Comparison of ENCODE assay signal across 15 mouse cellular contexts in the genomic region with DNA sequence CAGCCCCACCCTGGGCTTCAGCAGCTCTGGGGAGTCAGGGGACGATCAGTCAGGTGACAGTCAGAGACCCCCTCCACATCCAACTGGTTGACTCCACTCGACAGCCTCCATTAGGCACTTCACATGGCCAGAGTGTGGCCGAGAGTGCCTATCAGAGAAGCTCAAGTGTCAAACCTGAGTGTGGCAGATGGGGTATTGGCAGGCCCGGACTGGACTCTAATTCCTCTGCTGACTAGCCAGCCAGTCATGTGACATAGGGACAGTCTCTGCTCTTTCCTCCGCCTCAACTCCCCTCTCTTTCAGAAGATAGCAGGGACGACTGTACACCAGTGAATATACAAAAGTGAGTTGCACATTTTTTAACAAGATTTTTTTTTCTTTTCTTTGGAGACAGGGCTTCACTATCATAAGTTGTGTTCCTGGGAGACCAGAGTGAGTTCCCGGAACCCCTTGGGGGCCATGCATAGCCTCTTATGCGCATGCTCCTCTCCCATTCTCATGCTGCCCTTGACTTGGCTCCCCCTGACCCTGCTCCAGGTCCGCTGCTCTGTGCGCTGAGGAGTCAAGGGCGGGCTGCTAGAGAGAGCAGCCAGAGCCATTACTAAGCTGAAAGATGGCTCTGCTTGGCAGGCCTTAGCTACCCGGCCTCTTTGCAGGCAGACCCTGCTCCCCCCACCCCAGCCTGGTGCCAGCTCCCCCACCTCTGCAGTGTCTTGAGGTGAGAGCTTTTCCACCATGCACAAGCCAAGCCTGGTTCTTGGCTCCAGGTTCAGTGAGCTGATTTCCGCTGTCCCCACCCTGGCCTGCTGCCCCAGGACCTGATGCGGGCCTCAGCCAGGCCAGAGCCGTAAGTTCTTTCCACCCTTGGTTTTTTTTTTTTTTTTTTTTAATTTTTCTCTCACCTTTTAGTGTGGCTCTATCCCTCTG. TPM values are rescaled to one million over a fixed set of nuclear protein-coding genes. Genes with fewer than 3 reads are reported as not detected.
"Had no signal": no experiment of that assay in that cellular context is flagged by ENCODE, and none has a peak within 500 bp of the region (broad histone marks: within the 10 kb centered on the region; RNA-seq: fewer than 3 reads in every experiment).

No protein-coding gene starts in this region.

- H3K9ac ChIP-seq: liver, embryonic 13.5 days; liver, postnatal 0 days; lung, embryonic 15.5 days; midbrain, embryonic 12.5 days; neural tube, embryonic 13.5 days had no signal

- H3K36me3 ChIP-seq: liver, embryonic 13.5 days; lung, embryonic 15.5 days; midbrain, embryonic 12.5 days; neural tube, embryonic 13.5 days had no signal

- H3K27me3 ChIP-seq: lung, embryonic 15.5 days had no signal

- H3K27ac ChIP-seq: kidney, postnatal 0 days; liver, embryonic 13.5 days; lung, embryonic 15.5 days; midbrain, embryonic 12.5 days; neural tube, embryonic 13.5 days had no signal

- DNase-seq: kidney, postnatal 36 days; layer of hippocampus, adult 9-11 months; layer of hippocampus, postnatal 36 days; liver; liver, embryonic 13.5 days; liver, postnatal 0 days; lung, postnatal 14 days; retina, postnatal 1 day; thymus, postnatal 36 days had no signal

- H3K4me3 ChIP-seq: liver, embryonic 13.5 days; lung, embryonic 15.5 days; midbrain, embryonic 12.5 days; neural tube, embryonic 13.5 days had no signal

- ATAC-seq: liver, postnatal 0 days; midbrain, embryonic 16.5 days had no signal

- H3K4me2 ChIP-seq: liver, embryonic 13.5 days; lung, embryonic 15.5 days; midbrain, embryonic 12.5 days; neural tube, embryonic 13.5 days had no signal

- H3K9me3 ChIP-seq: liver, embryonic 13.5 days; lung, embryonic 15.5 days; midbrain, embryonic 12.5 days; neural tube, embryonic 13.5 days had no signal

- H3K4me1 ChIP-seq: liver, embryonic 13.5 days; midbrain, embryonic 12.5 days had no signal

RNA-seq across cellular contexts. Expression of a gene that starts 10.8 kb away (rescaled TPM):
- total RNA-seq: megakaryocyte-erythroid progenitor cell, adult 5-6 weeks had no signal
